Mouse (Mus musculus): ENCODE data around the gene Kcnq2.

Gene Kcnq2

DNA sequence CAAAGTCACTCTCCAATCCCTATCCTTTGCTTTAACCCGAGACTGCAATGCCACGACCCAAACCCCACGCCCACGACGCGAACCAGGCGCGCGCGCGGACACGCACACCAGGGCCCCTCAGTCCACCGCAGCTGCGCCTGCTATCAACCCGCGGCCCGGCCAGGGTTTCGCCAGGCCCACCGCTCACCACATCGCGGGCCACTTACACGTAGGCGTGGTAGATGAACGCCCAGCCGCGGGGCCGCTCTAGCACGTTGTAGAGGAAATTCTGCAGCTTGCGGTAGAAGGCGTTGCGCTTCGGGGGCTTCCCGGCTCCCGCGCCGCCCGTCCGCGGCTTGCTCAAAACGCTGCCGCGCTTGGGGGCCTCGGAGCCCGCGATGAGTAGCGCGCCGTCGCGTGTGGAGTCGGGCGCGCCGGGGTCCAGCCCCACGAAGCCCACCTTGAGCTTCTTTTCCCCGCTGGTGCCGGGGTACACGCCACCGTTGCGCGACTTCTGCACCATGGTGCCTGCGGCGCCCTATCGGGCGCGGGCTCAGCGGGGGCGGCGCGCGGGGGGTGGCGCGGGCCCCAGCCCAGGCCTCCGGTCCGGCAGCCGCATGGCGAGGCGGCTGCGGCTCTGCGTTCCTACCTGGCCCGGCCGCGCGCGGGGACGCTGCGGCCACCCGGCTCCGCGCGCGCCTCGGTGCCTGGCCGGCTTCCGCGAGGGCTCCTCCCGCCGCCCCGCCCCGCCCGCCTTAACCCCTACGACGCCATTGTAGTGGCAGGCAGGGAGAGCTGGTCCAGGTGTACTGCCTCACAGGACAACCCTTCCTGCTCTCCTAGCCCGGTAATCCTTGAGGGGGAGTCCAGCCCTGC, at the start of gene Kcnq2:
TSS of gene Kcnq2 (minus strand) at position 710 of the 855 bp plus-strand sequence.
- DNase-seq (ENCODE audit: low read depth in 1 of 2, low spot score in 2 of 2), result no peak

DNA sequence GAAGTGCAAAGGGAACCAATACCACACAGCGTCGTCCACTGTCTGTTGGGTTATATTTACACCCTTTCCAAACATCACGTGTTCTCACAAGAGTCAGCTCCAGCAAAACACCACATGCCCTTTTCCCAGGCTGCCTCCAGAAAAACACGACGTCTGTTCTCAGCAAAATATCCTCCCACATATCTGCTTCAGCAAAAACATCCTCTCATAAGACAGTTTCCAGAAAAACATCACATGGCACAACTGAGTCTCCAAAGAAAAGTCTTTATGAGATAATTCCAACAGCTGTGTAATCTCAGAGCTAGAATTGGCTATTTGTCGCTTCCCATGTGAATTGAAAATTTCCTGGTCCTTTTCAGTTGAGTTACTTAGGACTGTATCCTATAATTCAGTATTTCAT, 45.8 kb upstream of the Kcnq2 start:
- DNase-seq (ENCODE audit: low read depth in 1 of 2, low spot score in 2 of 2), result no peak

DNA sequence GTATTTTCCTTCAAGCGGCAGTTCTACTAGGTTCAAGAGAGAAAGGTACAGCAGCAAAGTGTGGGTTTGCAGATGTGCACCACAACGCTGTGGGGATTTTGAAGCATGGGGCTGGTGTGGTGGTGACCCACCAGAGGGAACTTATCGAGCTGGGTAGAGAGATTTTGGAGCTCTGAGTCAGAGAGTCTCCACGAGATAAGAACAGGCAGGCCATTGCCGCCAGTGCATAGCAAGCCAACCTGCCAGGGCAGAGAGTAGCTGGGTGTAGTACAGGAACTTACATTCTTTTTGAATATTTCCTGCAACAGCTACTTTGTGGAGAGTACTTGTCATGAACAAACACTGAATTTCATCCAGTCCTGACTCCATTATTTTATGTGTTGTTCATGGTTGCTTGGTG, 43.4 kb upstream of the Kcnq2 start:
- DNase-seq (ENCODE audit: low read depth in 1 of 2, low spot score in 2 of 2), result no peak

DNA sequence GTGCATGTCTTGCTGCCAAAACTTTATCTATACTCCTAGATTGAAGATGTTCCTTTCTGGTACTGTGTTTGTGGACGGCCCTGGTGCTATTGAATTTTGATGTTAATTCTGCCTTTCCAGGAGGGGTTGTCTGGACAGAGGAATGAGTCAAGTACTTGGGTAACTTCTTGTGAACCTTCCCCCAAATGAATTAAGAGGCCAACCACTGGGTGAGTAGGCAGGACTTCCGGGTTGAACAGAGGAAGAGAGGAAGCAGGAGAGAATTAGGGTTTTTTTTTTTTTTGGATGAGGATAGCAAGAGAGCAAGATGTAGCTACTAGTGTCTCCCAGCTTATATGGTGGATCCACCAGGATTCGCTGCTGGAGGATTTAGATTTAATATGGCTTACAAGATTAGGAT, 42.9 kb upstream of the Kcnq2 start:
- DNase-seq (ENCODE audit: low read depth in 1 of 2, low spot score in 2 of 2), result no peak

DNA sequence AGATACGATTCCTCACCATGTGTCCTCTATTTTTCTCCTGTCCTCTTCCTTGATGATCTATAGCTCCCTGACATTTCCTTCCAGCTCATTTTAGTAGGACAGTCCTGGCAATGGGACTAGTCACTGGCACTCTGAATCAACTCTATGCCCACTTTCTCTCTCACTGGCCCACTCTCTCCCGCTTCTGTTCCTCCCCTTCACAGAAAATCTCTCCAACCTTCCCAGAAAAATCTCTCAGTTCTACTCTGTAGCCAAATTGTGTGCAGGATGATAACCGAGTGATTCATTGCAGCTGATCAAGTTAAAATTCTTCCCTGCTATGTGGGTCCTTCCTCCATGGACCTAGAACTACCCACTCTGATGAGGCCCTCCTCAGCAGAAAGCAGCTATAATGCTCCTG, 39.5 kb upstream of the Kcnq2 start:
- DNase-seq (ENCODE audit: low read depth in 1 of 2, low spot score in 2 of 2), result no peak

DNA sequence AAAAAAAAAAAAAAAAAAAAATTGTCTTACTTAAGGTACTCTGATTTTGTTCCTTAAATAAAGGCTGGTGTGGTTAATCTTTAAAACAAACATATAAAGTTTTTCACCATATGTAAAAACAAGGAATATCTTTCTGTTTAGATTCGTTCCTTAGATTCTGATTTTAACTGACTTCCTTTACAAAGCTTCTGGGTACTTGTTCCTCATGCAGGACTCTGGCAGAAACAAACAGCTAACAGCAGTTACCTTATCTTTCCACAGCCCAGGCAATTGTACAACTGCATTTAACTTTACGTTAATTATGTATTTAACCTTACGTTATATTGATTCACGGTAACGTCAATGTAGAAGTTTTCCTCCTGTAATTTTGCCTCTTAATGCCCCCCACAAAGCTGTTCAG, 31.4 kb upstream of the Kcnq2 start:
- no peak for DNase-seq (ENCODE audit: low read depth in 1 of 2, low spot score in 2 of 2)

DNA sequence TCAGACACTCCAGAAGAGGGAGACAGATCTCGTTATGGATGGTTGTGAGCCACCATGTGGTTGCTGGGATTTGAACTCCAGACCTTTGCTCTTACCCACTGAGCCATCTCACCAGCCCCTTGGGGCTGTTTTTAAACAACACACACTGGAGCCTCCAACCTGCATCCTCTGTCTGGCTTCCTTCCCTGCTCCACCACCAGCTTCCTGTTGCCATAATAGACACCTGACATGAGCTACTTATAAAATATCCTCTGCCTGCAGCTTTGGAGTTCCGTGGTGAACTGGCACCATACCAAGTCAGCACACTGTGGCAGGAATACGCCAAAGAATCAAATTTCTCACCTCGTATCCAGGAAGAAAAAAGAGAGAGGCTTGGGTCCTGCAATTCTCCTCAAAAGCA, 25.7 kb upstream of the Kcnq2 start:
- DNase-seq (ENCODE audit: low read depth in 1 of 2, low spot score in 2 of 2), result no peak

DNA sequence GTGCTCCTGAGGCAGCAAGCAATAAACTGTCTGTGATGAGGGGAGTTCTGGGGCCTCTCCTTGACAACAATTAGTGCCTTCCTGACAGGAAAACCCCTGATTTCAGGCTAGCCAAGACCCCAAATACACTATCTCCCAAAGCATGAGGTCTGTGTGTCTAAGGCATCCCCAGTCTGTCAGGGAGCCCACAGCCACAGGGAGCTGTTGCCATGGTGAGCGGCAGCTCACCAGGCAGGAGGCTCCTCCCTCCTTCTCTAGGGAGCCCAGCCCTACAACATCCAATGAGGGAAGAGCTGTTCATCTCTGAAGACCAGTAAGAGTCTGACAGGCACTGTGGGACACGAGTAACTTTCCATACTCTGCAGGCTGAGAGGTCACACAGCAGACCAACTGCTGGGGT, 24.7 kb upstream of the Kcnq2 start:
- no peak for DNase-seq (ENCODE audit: low read depth in 1 of 2, low spot score in 2 of 2)

DNA sequence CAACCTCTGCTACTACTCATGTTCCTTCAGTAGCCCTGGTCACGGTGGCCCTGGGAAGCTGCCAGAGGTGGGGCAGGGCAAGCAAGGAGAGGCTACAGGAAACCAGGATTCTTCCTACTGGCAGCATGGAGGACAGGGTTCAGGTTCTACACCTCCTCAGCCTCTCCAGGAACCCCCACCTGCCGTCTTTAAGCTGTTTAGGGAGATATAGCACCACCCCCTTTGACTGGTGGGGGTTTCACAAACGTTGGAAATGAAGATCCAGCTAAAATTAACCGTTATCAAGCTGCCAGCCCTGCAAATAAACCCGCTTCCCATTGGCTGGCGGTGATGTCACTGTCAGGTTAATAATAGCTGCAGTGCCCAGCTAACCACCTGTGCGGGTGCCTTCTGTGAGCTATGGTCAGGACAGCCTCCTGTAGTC, 24.0 kb upstream of the Kcnq2 start:
- DNase-seq (ENCODE audit: low read depth in 1 of 2, low spot score in 2 of 2), result no peak

DNA sequence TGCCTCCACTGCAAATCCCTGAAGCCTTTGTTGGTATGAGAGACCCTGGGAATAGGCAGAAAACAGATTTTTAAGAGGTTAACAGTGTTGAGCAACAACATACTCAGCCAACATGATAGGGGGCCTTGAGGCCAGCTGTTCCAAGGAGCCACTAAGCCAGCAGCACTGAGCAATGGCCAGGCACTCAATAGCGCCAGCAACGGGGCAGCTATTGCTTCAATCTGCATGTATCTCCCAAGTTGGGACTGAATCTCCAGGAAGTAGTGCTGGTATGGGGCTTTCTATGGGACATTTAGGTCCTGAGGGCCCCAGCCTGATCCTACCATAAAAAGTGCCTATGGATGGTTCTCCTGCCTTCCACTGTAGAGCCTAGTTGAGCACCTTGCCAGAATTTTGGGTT, 23.4 kb upstream of the Kcnq2 start:
- DNase-seq (ENCODE audit: low read depth in 1 of 2, low spot score in 2 of 2), result no peak

DNA sequence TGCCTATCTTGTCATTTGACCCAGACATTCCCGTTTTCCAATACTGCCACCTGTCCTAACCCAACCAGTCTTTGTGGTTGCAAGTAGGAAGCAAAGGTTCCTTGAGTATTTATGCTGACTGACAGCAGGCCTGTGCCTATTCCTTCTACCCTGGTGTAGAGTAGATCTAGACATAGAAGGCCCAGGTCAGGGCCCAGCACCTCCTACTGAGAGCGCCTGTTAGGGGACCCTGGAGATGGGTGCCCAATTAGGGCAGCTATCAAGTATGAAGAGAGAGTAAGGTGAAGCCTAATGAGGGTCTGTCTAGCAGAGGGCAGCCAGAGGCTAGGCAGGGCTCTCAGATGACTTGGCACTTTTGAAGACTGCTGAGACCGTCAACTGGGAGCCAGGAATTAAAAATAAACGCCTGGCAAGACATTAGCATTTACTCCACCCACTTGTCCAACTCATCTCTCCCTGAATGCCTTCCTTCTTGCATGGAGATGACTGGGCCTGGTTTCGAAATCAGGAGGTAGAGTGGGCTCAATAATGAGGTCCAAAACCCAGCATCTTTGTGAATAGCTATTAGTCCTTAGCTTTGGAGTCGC, 22.7 kb upstream of the Kcnq2 start:
- DNase-seq (ENCODE audit: low read depth in 1 of 2, low spot score in 2 of 2), result no peak

DNA sequence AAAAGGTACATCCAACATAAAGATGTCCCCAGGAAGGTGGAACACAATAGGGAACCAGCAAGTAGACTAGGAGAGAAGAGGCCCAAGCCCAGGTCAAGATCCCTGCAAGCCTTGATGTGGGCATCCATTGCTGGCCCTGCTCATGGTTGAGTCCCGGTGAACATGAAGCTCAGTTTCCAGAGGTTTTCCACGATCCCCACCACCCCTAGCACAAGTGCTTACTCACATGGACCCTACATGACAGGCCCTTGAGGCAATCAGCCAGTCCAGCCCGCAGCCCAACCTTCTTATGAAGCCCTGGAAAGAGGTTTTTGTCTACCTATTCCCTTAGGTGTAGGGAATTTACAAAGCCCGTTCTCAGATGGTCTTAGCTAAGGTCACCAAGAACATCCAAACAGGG, 22.1 kb upstream of the Kcnq2 start:
- no peak for DNase-seq (ENCODE audit: low read depth in 1 of 2, low spot score in 2 of 2)

DNA sequence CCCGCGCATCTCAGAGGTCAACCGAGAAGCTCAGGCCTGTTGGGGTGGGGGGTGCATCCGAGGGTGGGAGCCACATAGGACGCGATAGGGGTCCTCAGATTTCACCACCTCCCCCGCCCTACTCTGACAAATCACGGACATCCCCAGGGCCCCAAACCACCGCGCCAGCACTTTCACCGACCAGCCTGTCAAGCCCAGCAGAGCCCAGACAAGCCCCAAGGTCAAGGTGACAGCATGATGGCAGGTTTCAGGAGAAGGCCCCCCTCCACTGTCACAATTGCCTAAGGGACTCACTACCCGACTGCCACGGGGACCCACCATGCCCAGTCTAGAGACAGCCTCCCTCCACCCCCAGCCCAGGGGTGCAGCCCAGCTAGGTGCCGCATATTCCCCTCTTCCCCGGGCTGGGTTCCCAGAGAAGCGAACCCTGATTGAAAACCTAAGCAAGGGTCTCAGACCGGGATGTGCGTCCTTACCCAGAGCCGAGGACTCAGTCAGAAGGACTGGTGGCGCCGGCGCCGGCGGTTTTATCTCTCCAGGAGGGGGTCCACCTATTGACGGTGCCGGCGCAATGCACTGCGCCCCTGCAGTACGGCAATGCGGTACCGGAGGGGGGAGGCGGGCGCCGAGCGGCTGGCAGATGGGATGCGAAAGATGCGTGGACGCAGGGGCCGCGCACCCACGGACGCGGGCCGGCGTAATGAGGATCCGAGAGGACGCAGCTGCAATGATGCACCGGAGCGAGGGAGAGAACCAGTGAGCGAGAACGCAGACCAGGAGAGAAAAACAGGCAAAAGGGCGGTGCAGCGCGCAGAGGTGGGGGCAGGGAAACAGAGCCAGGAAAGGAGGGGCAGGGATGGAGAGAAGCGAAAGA, 21.4 kb upstream of the Kcnq2 start, which contains the start of gene Eef1a2:
TSS of gene Eef1a2 (minus strand) at position 767 of the 874 bp plus-strand sequence.
- DNase-seq (ENCODE audit: low read depth in 1 of 2, low spot score in 2 of 2), result no peak

DNA sequence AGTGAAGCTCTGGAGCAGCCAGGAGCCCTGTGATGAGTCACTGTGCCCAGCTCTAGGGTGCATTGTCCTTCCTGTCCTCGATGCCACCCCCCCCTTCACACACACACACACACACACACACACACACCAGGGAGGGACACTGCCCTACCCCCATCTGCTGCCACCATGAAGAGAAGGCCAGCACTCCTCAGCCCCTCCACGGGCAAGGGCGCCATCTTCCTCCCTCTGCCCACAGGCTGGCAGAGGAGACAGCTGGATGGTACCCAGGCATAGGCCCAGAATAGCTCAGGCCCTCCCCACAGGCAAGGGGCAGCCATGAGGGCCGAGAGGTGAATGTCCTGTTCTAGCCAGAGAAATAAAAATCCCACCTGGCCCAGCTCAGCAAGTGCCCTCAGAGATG, 20.7 kb upstream of the Kcnq2 start:
- DNase-seq (ENCODE audit: low read depth in 1 of 2, low spot score in 2 of 2), result no peak

DNA sequence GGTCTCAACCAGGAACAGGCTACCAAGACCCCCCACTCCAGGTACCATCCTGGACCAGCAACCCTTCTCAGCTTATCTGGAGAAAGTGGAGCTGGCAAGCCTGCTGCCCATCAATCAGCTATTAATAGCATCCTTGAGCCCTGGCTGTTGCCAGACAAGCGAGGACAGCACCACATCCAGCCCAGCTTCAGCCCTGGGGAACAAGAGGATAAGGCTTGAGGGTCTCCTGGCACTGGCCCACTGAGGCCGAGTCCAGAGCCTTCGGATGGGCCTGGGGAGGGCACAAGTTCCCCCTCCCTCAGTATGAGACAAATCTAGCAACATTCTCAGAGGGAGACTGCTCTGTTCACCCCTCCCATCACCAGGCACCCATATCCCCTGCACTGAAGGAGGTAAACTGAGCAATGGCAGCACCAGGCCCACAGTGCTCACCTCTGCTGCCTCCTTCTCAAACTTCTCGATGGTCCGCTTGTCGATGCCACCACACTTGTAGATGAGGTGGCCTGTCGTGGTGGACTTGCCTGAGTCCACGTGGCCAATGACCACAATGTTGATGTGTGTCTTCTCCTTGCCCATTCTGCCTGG, 19.8 kb upstream of the Kcnq2 start:
- no peak for DNase-seq (ENCODE audit: low read depth in 1 of 2, low spot score in 2 of 2)

DNA sequence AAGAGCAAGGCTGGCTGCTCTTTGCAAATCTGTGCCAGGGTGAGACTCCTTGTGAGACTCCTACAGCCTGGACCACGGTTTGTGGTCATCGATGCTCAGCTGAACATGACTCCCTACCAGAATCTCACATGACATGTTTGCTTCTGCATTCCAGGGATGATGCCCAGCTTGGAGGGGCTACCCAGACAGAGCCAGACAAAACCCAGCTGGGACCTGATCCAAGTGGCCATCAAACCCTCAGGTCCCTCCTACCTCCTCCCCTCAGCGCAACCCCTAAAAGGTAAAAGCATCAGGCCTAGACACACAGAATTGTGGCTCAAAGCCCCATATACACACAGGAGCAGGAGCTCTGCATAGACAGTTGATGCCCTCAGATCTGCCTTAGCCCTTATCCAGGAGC, 19.3 kb upstream of the Kcnq2 start:
- DNase-seq (ENCODE audit: low read depth in 1 of 2, low spot score in 2 of 2), result no peak

DNA sequence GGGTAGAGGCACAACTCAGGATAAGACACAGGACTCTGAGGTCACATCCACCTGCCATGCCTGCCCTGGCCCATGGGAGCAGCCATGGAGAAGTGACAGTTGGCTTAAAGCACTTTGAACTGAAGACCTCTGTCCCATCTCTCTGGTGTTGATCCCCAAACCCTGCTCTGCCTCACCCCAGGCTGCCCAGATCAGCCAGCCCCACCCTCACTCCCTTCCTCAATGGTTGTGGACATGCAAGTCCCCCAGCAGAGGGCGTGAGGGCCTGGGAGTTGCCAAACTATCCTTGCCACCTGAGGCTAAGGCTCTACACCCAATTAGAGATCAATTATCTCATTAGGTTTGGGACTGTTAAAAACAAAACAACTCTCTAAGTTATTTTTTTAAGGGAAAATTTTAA, 18.7 kb upstream of the Kcnq2 start:
- DNase-seq (ENCODE audit: low read depth in 1 of 2, low spot score in 2 of 2), result no peak

DNA sequence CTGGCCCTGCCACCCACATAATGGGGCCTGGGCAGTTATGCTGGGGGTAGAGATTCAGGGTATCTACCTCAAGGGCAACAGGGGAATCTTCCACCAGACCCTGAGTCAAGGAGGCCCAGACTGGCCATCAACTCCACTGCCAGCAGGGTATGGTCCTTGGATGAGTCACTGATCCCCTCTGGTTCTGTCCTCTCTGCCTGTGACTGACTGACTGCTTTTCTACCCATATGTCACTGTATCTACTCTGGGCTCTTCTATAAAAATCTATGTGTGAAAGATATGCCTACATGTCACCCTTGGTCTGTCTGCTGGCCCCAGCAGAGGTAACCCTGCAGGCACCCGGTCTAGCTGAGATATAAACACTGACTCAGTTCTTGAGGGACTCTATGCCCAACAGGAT, 18.0 kb upstream of the Kcnq2 start:
- no peak for DNase-seq (ENCODE audit: low read depth in 1 of 2, low spot score in 2 of 2)

DNA sequence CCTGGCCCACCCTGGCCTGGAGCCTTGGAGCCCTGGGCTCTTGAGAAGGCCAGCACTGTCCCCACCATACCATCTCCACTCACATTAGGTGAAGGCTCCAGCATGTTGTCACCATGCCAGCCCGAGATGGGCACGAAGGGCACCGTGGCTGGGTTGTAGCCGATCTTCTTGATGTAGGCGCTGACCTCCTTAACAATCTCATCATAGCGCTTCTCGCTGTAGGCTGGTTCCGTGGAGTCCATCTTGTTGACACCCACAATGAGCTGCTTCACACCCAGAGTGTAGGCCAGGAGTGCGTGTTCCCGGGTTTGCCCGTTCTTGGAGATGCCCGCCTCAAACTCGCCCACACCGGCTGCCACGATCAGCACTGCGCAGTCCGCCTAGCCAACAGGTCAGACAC, 17.6 kb upstream of the Kcnq2 start:
- DNase-seq (ENCODE audit: low read depth in 1 of 2, low spot score in 2 of 2), result no peak

DNA sequence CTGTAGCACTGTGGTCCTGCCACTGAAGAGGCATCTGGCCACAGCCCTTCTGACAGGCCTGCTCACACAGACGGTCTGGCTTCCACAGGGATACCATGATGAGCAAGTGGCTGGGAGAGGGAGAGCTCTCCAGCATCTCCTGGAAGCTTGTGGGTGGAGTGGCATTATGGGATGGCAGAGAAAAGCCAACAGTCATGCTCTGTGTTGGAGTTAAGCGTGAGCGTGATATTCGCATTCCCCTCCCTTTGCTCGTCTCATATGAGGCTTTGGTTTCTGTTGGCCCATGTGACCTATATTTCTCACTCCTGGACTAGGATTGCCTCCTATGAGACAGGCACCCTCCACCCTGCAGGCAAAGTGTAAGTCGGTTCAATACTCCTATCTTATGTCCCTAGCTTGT, 15.2 kb upstream of the Kcnq2 start:
- no peak for DNase-seq (ENCODE audit: low read depth in 1 of 2, low spot score in 2 of 2)

DNA sequence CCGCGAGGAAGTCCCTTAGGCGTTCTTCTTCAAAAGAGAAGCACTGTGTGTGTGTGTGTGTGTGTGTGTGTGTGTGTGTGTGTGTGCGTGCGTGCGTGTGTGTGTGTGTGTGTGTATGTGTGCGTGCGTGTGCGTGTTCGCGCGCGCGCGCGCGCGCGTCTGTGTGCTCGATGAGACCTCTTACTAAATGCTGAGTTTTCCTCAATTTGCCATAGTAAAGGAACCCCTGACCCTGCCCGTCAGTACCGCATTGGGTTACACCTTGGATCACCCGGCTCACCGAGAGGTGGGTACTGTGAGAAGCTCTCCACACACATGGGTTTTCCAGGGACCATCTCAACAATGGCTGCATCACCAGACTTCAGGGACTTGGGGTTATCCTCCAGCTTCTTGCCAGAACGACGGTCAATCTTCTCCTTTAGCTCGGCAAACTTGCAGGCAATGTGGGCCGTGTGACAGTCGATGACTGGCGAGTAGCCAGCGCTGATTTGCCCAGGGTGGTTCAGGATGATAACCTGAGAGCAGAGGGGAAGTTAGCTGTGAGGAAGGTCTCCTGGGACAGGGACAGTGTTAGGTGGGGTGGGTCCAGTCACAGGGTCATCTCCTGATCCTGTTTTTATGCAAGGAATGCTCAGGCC, 13.3 kb upstream of the Kcnq2 start:
- DNase-seq (ENCODE audit: low read depth in 1 of 2, low spot score in 2 of 2), result no peak

Data from monocyte, adult 2 months (primary cell).